Mouse (Mus musculus): ENCODE results near the gene Gm28230.

Gene Gm28230

DNA sequence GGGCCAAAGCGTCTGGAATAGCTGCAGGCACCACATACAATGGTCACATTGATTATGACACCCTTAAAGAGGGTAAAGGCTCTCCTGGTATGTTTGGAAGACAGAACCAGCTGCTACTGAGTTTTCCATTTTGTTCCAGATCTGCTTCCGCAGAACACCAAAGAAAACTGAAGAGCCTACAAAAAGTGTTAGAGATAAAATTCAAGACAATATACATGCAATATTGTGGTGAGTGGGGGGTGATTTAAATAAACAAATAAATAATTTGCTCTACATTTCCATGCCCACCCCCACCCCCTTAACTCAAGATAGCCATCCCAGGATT is 12.9 kb downstream of the Gm28230 start:
- no peak for DNase-seq (ENCODE audit: low spot score)

DNA sequence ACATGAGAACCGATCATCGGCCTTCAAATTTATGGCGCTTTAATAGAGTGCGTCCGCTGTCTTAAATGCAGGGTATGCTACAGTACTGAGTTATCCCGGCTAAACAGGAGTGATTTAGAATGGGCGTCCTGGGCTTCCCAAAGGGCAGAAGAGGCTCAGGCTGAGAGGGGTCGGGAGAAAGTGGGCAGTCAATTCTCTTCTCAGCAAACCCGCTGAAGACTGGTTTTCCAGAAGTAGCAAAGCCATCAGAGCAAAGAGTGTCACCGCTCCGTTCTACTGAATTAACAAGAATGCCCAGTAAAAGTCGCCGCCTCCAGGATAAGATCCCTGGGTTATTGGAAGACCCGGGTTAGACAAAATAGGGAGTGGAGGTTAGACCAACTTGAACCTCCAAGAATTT is 13.3 kb downstream of the Gm28230 start:
- DNase-seq (ENCODE audit: low spot score), result no peak

DNA sequence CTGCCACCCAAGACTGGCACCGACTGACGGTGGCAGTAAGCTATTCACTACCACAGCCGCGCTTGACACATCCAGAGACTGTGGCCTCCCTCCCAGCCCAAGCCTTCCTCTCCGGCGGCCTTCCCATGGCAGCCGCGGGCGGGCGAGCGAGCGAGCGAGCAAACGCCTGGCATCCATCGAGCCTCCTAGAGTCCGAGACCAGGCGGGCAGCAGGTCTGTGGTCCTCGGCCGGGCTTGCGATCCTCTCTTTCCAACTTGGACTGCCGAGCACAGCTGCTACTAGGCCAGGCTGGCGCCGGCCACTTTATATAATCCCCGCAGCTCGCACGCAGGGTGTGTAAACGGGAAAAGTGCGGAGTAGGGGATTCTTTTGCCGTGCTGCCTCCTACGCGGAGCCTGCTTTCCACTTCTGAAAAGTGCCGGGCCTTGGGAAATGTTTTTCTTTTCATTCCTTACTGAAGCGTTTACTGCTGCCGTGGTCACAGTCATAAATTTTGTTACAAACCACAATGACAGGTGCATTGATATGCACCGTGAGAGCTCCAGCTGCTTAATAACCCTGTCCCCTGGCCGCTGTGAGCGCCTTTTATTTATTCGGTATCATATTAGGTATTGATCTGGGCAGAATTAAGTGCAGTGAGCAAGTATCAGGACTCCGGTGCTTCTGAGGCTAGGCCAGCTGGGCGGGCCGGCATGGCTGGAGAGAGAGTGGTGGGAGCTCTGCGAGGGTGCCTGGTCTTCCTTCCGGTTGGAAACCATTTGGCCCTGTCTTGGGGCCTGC is 14.0 kb downstream of the Gm28230 start:
- DNase-seq (ENCODE audit: low spot score), result no peak

DNA sequence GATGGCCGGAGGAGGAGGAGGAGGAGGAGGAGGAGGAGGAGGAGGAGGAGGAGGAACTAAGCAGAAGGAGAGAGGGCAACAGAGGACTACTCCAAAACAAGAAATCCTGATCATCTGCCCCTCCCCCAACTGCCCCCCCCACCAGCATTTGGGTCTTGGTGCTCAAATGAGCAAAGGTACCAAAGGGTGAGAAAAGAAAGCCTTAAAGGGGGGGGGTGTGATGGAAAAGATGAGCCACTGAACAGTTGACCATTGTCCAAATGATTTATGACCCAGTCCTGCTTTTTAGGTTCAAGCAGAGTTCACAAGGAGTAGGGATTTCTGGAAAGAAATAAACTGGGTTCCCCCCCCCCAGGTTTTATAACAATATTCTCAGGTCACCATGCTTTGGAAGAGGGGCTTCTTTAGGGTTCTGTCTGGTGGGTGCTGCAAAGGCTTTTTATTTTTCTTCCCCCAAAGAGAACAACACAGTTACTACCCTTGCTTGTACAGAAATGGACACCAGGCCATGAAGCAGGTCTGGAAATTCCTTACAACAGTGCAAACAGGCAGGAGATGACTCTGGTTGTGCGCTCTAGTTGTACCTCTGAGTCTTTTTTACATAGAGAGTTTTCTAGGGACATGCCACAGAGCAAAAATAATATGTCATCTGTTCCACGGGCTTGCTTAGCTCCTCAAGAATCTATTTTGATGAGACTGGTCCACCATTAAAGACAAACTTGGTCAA is 14.9 kb downstream of the Gm28230 start:
- no peak for DNase-seq (ENCODE audit: low spot score)

DNA sequence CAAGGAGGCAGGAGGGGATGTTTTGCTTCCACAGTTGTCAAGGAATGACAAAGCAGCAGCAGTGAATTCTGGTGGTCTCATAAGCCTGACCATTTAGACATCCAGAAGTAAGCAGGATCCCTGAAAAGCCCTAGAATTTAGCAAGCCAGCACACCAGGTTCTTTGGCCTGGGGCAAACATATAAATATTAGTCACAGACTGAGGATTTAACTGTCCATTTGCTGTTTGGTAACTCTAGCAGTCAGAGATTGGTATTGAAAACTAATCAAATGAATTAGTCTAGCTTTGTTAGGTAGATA is 15.4 kb downstream of the Gm28230 start:
- DNase-seq (ENCODE audit: low spot score), result no peak

DNA sequence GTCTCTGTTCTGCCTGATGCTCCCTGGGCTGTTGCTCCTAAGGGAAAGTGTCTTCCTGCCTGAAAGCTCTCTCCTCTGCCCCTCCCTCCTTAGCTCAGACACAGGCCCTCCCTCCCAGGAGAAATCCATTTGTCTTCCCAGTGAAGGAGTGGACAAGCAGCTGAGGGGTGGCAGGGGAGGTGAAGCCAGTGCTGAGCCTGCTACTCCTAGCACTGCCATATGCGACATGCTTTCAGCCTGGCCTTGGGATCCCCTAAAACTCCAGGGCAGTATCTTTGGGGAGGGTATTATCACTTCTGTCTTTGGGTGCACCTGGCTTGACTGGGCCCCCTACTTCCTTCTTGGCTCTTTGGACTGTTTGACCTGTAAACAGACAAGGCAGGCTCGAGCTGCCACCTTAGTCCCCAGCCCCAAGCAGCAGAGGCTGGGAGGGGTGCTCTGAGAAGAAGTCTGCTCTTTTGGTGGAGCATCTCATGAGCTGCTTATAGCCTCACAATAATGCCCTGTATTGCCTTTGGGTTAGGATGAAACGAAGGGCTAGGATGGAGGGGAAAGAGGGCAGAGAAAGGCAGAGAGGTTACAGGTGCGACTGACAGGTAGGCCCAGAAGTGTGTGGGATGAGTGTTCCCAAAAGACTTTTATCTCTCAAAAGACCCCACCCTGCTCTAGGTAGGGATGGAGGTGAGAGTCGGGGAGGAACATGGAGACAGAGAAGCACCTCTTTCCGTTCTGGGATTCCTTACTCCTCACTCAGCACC is 19.2 kb downstream of the Gm28230 start:
- no peak for DNase-seq (ENCODE audit: low spot score)

- no peak for DNase-seq (ENCODE audit: low spot score)
Observed at GRCm38 (mm10) chr2:74746298-74746921, 19.9 kb downstream of the Gm28230 start.

GRCm38 (mm10) chr2:74747006-74747405 is 20.5 kb downstream of the Gm28230 start:
- no peak for DNase-seq (ENCODE audit: low spot score)

GRCm38 (mm10) chr2:74747661-74748141 is 21.2 kb downstream of the Gm28230 start:
- no peak for DNase-seq (ENCODE audit: low spot score)

GRCm38 (mm10) chr2:74748436-74748995 is 22.0 kb downstream of the Gm28230 start:
- DNase-seq (ENCODE audit: low spot score), result no peak

DNA sequence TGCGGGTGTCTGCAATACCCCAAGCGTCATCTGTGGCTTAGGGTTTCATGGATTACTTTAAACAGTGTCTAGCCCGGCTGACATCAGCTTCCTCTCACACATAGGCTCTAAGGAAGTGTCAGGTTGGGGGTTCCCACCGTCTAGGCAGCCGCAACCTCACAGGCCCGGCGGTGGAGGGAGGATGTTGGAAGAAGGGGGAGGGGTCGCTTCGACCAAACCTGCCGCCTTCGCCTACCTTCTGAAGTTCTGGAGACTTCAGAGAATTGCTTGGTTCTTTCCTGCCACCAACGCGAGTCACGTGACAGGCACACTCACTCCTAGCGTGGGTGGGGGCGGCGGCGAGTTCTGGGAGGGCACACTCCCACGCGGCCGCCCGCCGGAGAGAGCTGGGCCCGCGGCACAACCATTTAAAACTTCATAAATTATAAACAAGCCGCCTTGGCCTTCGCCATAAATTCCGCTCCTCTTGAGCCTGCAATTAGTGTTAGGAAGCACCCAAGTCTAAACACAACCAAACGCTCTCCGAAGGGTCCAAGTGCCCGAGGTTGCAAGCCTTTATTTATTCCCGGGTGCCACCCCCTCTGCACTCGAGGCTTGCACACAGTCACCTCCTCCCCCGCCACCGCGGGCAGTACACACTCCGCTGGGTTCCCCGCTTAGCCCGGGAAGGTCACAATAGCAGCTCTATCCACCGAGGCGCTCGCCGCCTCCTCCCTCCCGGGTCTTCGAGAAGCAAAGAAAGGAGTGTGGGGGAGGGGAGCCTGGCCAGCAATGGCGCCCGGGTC is 23.0 kb downstream of the Gm28230 start:
- DNase-seq (ENCODE audit: low spot score), result no peak

DNA sequence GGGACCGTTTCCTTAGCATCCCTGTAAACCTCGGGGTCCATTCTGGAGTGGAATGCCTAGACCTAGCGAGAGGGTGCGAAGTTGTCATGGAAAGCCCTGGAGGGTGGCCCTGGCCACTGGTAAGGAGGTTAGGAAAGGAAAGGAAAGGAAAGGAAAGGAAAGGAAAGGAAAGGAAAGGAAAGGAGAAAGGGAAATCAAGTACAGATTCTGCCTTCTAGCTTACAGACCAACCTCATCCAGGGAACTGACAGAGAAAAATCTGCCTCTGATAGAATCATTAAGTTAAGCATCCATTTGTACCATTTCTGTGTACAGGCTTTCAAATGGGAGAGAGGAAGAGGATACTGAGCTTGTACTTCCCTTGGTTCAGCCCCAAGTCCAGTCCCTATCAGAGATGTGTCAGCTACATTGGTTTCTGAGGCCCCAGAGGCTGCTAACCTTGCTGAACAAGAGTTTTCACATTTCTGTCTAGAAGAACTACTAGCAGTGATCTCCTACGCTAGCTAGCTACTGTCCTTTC is 24.3 kb downstream of the Gm28230 start:
- DNase-seq (ENCODE audit: low spot score), result no peak

DNA sequence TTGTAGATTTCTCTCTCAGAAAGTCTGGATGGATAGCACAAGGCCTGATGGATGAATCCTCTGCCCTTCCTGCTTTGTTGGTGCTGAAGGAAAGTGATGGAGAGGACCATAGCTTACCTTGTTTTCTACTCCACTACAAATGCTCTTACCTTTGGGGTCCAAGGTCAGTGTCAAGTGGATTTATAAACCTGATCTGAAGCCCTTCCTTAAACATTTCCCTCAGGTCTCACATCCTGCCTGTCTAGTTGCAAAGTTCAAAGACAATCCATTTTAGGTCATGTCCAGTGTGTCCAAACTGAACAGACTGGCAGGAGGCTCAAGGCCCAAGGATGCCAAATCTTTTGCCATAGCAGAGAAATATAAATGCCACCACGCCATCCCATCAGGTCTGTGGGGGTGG is 25.3 kb downstream of the Gm28230 start:
- DNase-seq (ENCODE audit: low spot score), result no peak

DNA sequence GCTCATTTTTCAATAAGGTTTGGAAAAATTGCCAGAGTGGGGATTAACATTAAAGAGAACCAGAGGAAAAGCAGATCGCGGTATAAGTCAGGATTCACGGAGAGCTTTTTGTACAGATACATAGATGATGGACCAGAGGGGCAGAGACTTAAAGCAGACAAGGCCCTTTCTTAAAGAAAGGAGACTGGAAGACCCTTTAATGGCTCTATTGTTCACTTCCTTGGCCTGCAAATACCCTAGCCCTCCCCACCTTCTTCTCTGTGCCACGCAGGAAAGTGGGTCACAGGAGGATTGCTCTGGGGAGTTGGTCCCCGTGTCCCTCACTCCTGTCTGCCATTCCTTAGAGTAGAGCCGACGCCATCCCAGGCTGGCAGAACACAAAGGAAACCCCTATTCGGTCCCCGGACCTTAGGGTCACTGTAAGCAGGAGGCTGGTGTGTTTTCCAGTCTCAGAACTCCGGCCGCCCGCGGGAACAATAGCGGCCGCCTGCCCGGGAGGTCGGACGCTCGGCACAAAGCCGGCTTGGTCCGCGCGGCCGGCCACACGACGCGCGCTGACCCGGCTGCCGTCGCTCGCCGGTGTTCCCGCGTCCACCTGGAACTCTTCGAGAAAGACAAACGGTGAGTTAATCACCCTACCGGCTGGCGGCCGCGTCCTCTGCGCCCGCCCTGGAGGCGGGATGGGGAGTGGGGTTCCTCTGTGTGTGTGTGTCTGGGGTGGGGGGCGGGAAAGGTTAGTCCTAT is 26.1 kb downstream of the Gm28230 start:
- DNase-seq (ENCODE audit: low spot score), result no peak

DNA sequence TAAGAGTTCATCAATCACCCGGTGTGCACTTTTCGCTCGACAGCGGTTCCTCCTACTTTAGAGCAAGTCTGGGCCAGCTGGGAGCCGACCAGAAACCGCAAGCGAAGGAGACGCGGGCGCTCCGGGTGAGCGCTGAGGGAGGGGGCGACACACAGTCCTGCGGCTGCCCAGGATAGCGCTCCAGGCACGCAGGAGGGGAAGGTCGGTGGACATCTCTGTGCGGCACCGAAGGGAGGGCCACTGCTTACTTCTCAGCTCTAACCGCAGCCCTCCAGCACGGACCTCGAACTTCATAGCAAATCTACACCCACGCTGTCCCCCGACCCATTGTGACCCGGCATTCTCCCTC is 26.6 kb downstream of the Gm28230 start:
- no peak for DNase-seq (ENCODE audit: low spot score)

GRCm38 (mm10) chr2:74753711-74754110 is 27.2 kb downstream of the Gm28230 start:
- DNase-seq (ENCODE audit: low spot score), result peak; percentile 59

GRCm38 (mm10) chr2:74760146-74760545 is 33.6 kb downstream of the Gm28230 start:
- no peak for DNase-seq (ENCODE audit: low spot score)

- no peak for DNase-seq (ENCODE audit: low spot score)
Observed at GRCm38 (mm10) chr2:74761941-74762340, 35.4 kb downstream of the Gm28230 start.

DNA sequence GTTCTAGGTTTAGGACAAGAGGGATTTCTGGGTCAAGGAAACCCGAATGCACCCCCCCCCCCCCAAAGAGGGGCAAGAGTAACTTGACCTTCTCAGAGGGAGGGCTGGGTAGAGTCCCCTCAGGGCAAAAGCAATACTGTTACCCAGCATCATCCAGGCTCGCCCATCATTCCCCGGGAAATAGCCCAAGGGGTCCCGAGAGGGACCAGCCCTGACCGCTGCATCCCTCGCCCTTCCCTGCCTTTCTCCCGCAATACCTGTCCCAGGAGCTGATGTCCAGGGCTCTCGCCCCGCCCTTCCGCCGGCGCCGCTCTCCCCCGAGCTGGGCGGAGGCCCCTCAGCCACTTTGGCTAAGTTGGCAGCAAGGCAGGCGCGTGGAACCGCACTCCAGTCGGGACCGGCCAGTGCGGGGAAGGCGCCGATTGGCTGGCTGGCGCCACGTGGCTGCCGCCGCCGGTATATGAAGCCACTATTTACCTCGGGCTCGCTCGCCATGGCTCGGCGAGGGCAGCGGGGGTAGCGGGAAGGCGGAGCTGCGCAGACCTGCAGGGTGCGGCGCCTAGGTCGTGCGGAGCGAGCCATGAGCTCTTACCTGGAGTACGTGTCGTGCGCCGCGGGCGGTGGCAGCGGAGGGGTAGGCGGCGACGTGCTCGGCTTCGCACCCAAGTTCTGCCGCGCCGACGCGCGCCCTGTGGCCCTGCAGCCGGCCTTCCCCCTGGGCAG is 36.2 kb downstream of the Gm28230 start, which contains the start of gene Hoxd1:
Hoxd1 (plus strand) TSS at position 459 of the 723 bp plus-strand sequence.
- no peak for DNase-seq (ENCODE audit: low spot score)

- DNase-seq (ENCODE audit: low spot score), result no peak
Observed at GRCm38 (mm10) chr2:74763245-74763735, 36.8 kb downstream of the Gm28230 start.

Data from adipocyte (in vitro differentiated cells).